Mouse (Mus musculus): ENCODE results near the gene Ambp. TPM values are rescaled to one million over a fixed set of nuclear protein-coding genes. Genes with fewer than 3 reads are reported as not detected.

Gene Ambp
- total and polyA plus RNA-seq, 3 experiments: not detected

- DNase-seq (ENCODE audit: low spot score) (no peak), ATAC-seq (ENCODE audit: extremely low read depth, insufficient number of reproducible peaks, low FRiP score, poor library complexity, severe bottlenecking) (no peak)
- Histone ChIP-seq H3K9me3 (replicated peaks) (peaks cover 83% of the 10 kb centered on the region), H3K4me1 (ENCODE audit: insufficient read depth, low read depth, low read length) (no peaks in the 10 kb centered on the region), H3K27me3 (ENCODE audit: insufficient read depth, low read length) (no peaks in the 10 kb centered on the region), H3K4me3 (ENCODE audit: low read depth, low read length) (no peak overlapping the region), H3K36me3 (replicated peaks) (no peaks in the 10 kb centered on the region)
- TF ChIP-seq TAL1 (conservative IDR thresholded peaks at IDR 0.05; ENCODE audit: low read depth, low read length) (no peak), GATA1 (IDR thresholded peaks at IDR 0.05; ENCODE audit: borderline replicate concordance, low read length) (no peak), POLR2AphosphoS5 (IDR thresholded peaks at IDR 0.05; ENCODE audit: insufficient replicate concordance, low read depth, low read length) (no peak), CTCF (IDR thresholded peaks at IDR 0.05; ENCODE audit: low read depth, low read length) (no peak)
Observed at GRCm38 (mm10) chr4:63147268-63147667, 7.3 kb downstream of the Ambp start.

- H3K27me3 ChIP-seq (ENCODE audit: insufficient read depth, low read length): no peaks in the 10 kb centered on the region
- ATAC-seq (ENCODE audit: extremely low read depth, insufficient number of reproducible peaks, low FRiP score, poor library complexity, severe bottlenecking) (no peak), DNase-seq (ENCODE audit: low spot score) (no peak)
- no peak for TF ChIP-seq CTCF (IDR thresholded peaks at IDR 0.05; ENCODE audit: low read depth, low read length)
- TF ChIP-seq TAL1 (conservative IDR thresholded peaks at IDR 0.05; ENCODE audit: low read depth, low read length): no peak
- TF ChIP-seq POLR2AphosphoS5 (IDR thresholded peaks at IDR 0.05; ENCODE audit: insufficient replicate concordance, low read depth, low read length): no peak
- no peak for TF ChIP-seq GATA2 (IDR thresholded peaks at IDR 0.05; ENCODE audit: borderline replicate concordance, low read depth, low read length)
- TF ChIP-seq GATA1 (IDR thresholded peaks at IDR 0.05; ENCODE audit: borderline replicate concordance, low read length): no peak
- H3K4me3 ChIP-seq (ENCODE audit: low read depth, low read length): 0 out of 2 replicates have a peak overlapping the region, but pooled peaks have one; percentile 13
- H3K9me3 ChIP-seq (replicated peaks): peaks cover 64% of the 10 kb centered on the region
- H3K36me3 ChIP-seq (replicated peaks): no peaks in the 10 kb centered on the region
- no peaks in the 10 kb centered on the region for H3K4me1 ChIP-seq (ENCODE audit: insufficient read depth, low read depth, low read length)
Observed at GRCm38 (mm10) chr4:63129891-63130624, 24.5 kb downstream of the Ambp start.

GRCm38 (mm10) chr4:63124861-63125466, 29.6 kb downstream of the Ambp start:
- Histone ChIP-seq H3K4me1 (ENCODE audit: insufficient read depth, low read depth, low read length) (no peaks in the 10 kb centered on the region), H3K36me3 (replicated peaks) (no peaks in the 10 kb centered on the region), H3K27me3 (ENCODE audit: insufficient read depth, low read length) (no peaks in the 10 kb centered on the region), H3K4me3 (ENCODE audit: low read depth, low read length) (no peak overlapping the region), H3K9me3 (replicated peaks) (peaks cover 64% of the 10 kb centered on the region)
- no peak for TF ChIP-seq GATA2 (IDR thresholded peaks at IDR 0.05; ENCODE audit: borderline replicate concordance, low read depth, low read length)
- no peak for TF ChIP-seq CTCF (IDR thresholded peaks at IDR 0.05; ENCODE audit: low read depth, low read length)
- TF ChIP-seq TAL1 (conservative IDR thresholded peaks at IDR 0.05; ENCODE audit: low read depth, low read length): no peak
- TF ChIP-seq POLR2AphosphoS5 (IDR thresholded peaks at IDR 0.05; ENCODE audit: insufficient replicate concordance, low read depth, low read length): no peak
- no peak for TF ChIP-seq GATA1 (IDR thresholded peaks at IDR 0.05; ENCODE audit: borderline replicate concordance, low read length)
- DNase-seq (ENCODE audit: low spot score): no peak
- ATAC-seq (ENCODE audit: extremely low read depth, insufficient number of reproducible peaks, low FRiP score, poor library complexity, severe bottlenecking): no peak

GRCm38 (mm10) chr4:63118639-63119437, 35.8 kb downstream of the Ambp start:
- no peak for ATAC-seq (ENCODE audit: extremely low read depth, insufficient number of reproducible peaks, low FRiP score, poor library complexity, severe bottlenecking)
- peaks cover 89% of the 10 kb centered on the region for H3K9me3 ChIP-seq (replicated peaks)
- no peaks in the 10 kb centered on the region for H3K36me3 ChIP-seq (replicated peaks)
- peaks cover 2% of the 10 kb centered on the region; the same call in 1 of the 2 replicates for H3K27me3 ChIP-seq (ENCODE audit: insufficient read depth, low read length)
- no peak for TF ChIP-seq POLR2AphosphoS5 (IDR thresholded peaks at IDR 0.05; ENCODE audit: insufficient replicate concordance, low read depth, low read length)
- no peak for TF ChIP-seq TAL1 (conservative IDR thresholded peaks at IDR 0.05; ENCODE audit: low read depth, low read length)
- no peak for TF ChIP-seq GATA1 (IDR thresholded peaks at IDR 0.05; ENCODE audit: borderline replicate concordance, low read length)
- no peak for TF ChIP-seq GATA2 (IDR thresholded peaks at IDR 0.05; ENCODE audit: borderline replicate concordance, low read depth, low read length)
- H3K4me3 ChIP-seq (ENCODE audit: low read depth, low read length): no peak overlapping the region
- no peaks in the 10 kb centered on the region for H3K4me1 ChIP-seq (ENCODE audit: insufficient read depth, low read depth, low read length)
- no peak for DNase-seq (ENCODE audit: low spot score)

GRCm38 (mm10) chr4:63105651-63106050, 48.9 kb downstream of the Ambp start:
- no peaks in the 10 kb centered on the region for H3K4me1 ChIP-seq (ENCODE audit: insufficient read depth, low read depth, low read length)
- peaks cover 62% of the 10 kb centered on the region for H3K9me3 ChIP-seq (replicated peaks)
- TF ChIP-seq TAL1 (conservative IDR thresholded peaks at IDR 0.05; ENCODE audit: low read depth, low read length) (no peak), POLR2AphosphoS5 (IDR thresholded peaks at IDR 0.05; ENCODE audit: insufficient replicate concordance, low read depth, low read length) (no peak), CTCF (IDR thresholded peaks at IDR 0.05; ENCODE audit: low read depth, low read length) (no peak), GATA2 (IDR thresholded peaks at IDR 0.05; ENCODE audit: borderline replicate concordance, low read depth, low read length) (no peak), GATA1 (IDR thresholded peaks at IDR 0.05; ENCODE audit: borderline replicate concordance, low read length) (no peak)
- no peaks in the 10 kb centered on the region for H3K27me3 ChIP-seq (ENCODE audit: insufficient read depth, low read length)
- ATAC-seq (ENCODE audit: extremely low read depth, insufficient number of reproducible peaks, low FRiP score, poor library complexity, severe bottlenecking) (no peak), DNase-seq (ENCODE audit: low spot score) (no peak)
- H3K4me3 ChIP-seq (ENCODE audit: low read depth, low read length): no peak overlapping the region
- H3K36me3 ChIP-seq (replicated peaks): no peaks in the 10 kb centered on the region

GRCm38 (mm10) chr4:63102025-63102424, 52.6 kb downstream of the Ambp start:
- no peak for ATAC-seq (ENCODE audit: extremely low read depth, insufficient number of reproducible peaks, low FRiP score, poor library complexity, severe bottlenecking)
- Histone ChIP-seq H3K4me3 (ENCODE audit: low read depth, low read length) (no peak overlapping the region), H3K36me3 (replicated peaks) (no peaks in the 10 kb centered on the region), H3K27me3 (ENCODE audit: insufficient read depth, low read length) (no peaks in the 10 kb centered on the region), H3K4me1 (ENCODE audit: insufficient read depth, low read depth, low read length) (no peaks in the 10 kb centered on the region), H3K9me3 (replicated peaks) (peaks cover 67% of the 10 kb centered on the region)
- TF ChIP-seq POLR2AphosphoS5 (IDR thresholded peaks at IDR 0.05; ENCODE audit: insufficient replicate concordance, low read depth, low read length) (no peak), GATA1 (IDR thresholded peaks at IDR 0.05; ENCODE audit: borderline replicate concordance, low read length) (no peak), TAL1 (conservative IDR thresholded peaks at IDR 0.05; ENCODE audit: low read depth, low read length) (no peak), GATA2 (IDR thresholded peaks at IDR 0.05; ENCODE audit: borderline replicate concordance, low read depth, low read length) (no peak), CTCF (IDR thresholded peaks at IDR 0.05; ENCODE audit: low read depth, low read length) (no peak)
- no peak for DNase-seq (ENCODE audit: low spot score)
